In the genomic region with DNA sequence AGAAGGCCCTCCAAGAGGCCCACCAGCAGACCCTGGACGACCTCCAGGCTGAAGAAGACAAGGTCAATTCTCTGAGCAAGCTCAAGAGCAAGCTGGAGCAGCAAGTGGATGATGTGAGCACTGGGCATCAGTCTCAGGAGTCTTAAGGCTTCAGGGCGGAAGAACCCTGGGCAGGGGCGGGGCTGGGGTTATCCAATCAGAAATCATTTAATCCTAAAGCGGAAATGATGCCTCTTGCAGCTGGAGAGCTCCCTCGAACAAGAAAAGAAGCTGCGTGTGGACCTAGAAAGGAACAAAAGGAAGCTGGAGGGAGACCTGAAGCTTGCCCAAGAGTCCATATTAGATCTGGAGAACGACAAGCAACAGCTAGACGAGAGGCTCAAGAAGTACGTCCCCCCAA, we compare ENCODE assay signal across 26 mouse cellular contexts. TPM values are rescaled to one million over a fixed set of nuclear protein-coding genes. Genes with fewer than 3 reads are reported as not detected.
"Had no signal": no experiment of that assay in that cellular context is flagged by ENCODE, and none has a peak within 500 bp of the region (broad histone marks: within the 10 kb centered on the region; RNA-seq: fewer than 3 reads in every experiment).

No protein-coding gene starts in this region.

- H3K4me3 ChIP-seq: heart, embryonic 10.5 days; heart, embryonic 12.5 days; hindbrain, embryonic 10.5 days; hindbrain, embryonic 12.5 days; intestine, embryonic 15.5 days; layer of hippocampus, adult 2 months; left cerebral cortex, adult 2 months; limb, embryonic 10.5 days; limb, embryonic 12.5 days; liver, embryonic 13.5 days; liver, embryonic 15.5 days had no signal

- H3K9ac ChIP-seq: heart, embryonic 12.5 days; hindbrain, embryonic 12.5 days; hindbrain, embryonic 14.5 days; intestine, embryonic 15.5 days; limb, embryonic 12.5 days; liver, embryonic 13.5 days; liver, embryonic 15.5 days had no signal

- H3K9me3 ChIP-seq: heart, embryonic 10.5 days; heart, embryonic 12.5 days; hindbrain, embryonic 10.5 days; hindbrain, embryonic 12.5 days; intestine, embryonic 15.5 days; limb, embryonic 10.5 days; limb, embryonic 12.5 days; liver, embryonic 13.5 days; liver, embryonic 15.5 days had no signal

- H3K4me1 ChIP-seq: heart, embryonic 10.5 days; heart, embryonic 12.5 days; hindbrain, embryonic 10.5 days; hindbrain, embryonic 12.5 days; intestine, embryonic 15.5 days; limb, embryonic 10.5 days; limb, embryonic 12.5 days; liver, embryonic 13.5 days; liver, embryonic 15.5 days had no signal

- H3K4me2 ChIP-seq: heart, embryonic 12.5 days; hindbrain, embryonic 12.5 days; hindbrain, embryonic 14.5 days; intestine, embryonic 15.5 days; limb, embryonic 12.5 days; liver, embryonic 11.5 days; liver, embryonic 13.5 days; liver, embryonic 15.5 days had no signal

- DNase-seq: gastrocnemius, postnatal 10 days; gastrocnemius, postnatal 25 days; heart, adult 18-20 months; heart, postnatal 10 days; heart, postnatal 4 days; kidney, adult 18-20 months; kidney, adult 8-10 months; kidney, postnatal 10 days; kidney, postnatal 25 days; kidney, postnatal 4 days; liver; liver, embryonic 13.5 days had no signal

- H3K27me3 ChIP-seq: intestine, embryonic 15.5 days; liver, embryonic 15.5 days had no signal

- H3K36me3 ChIP-seq: heart, embryonic 10.5 days; heart, embryonic 12.5 days; hindbrain, embryonic 10.5 days; hindbrain, embryonic 12.5 days; intestine, embryonic 15.5 days; limb, embryonic 10.5 days; limb, embryonic 12.5 days; liver, embryonic 13.5 days; liver, embryonic 15.5 days had no signal

- H3K27ac ChIP-seq: heart, embryonic 10.5 days; hindbrain, embryonic 10.5 days; hindbrain, embryonic 12.5 days; hindbrain, embryonic 14.5 days; intestine, embryonic 15.5 days; layer of hippocampus, adult 2 months; left cerebral cortex, adult 2 months; limb, embryonic 10.5 days; limb, embryonic 12.5 days; liver, embryonic 13.5 days; liver, embryonic 15.5 days had no signal

RNA-seq across cellular contexts. Expression of gene Myh3, which starts 15.1 kb away (rescaled TPM):
- total RNA-seq: granulocyte monocyte progenitor cell, adult 5-6 weeks; heart, postnatal 25 days had no signal
